Mouse (Mus musculus) right cerebral cortex, postnatal 4 days (tissue): ENCODE measurements at regions not wholly inside any gene's neighbourhood (a gene's known extent, or its start where the extent isn't known, plus 50 kb on each side); places are given as distances from the start of the nearest gene placed in this dataset.

Experiments used
- DNase-seq: peaks from one replicate; pipeline ENCODE4 v3.0.0-alpha.2; 2022

DNA sequence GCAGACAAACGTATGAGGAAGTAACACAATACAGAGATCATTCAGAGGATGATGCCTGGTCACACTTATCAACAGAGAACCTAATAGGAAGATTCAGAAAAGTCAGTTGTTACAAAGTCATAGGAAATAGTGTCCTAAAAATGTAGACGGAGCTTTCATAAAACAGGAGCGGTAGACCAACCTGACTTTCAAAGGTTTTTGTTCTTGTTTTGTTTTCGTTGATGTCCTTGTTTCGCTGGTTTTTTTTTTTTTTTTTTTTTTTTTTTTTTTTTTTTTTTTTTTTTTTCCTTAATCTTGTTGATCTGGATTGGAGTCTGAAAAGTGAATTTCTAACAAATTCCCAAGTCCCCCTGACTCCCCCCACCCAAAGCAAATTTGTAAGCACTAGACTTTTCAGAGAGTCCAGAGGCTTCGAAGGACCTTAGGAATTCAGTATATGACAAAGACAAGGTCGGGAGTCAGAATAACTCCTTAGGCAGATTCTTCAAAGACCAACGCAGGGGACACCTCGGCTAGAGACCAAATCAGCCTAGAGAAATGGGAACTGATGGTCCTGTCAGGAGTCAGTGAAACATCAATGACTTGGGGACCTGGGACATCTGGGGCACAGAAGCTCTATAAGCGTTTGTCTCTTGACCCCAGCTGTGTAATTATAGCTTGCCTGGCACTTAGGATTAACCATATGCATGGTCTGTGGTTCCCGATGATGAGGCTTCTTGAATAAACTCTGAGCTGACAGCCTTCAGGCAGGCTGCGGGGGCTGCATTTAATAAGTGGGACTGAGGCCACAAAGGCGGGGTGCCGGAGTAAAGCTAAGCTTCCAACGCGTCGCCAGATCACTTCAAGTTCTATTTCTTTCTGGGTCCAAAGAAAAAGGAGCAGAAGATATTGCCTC is 115.7 kb upstream of the Cblb start:
- no peak for DNase-seq

DNA sequence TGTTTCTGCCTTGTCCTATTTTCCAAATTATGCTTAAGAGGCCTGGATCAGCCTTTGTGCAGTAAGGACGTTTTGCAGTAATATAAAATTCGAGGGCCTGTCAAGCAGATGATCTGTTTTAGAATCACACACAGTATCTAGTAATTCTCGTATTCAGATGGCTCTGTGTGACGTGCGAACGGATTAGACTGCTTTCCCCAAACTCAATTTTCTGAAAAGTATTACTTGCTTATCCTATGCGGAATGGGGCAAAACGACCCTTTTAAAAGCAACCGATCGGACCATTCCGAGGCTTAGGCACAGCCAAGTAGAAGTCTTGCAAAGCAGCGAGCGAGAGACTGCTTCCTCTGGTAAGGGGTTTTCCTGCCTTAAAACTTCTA is 115.1 kb upstream of the Cblb start:
- no peak for DNase-seq

DNA sequence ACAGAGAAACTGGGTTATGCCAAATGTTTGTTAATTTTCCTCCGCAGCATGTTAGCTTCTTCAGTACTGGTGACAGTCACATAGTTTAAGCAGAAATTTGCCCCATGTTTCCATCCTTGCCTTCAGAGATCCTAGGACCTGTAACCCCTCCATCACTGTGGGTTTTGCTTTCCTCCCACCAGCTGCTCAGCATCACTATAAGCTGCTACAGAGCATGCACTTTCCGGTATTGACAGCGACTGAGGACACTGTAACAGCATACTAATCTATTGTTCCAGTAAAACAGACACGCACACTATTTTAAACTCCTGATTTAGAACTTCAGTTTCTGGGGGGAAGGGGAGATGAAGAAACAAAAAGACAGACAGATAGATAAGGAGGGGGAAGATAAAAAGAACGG is 114.7 kb upstream of the Cblb start:
- DNase-seq, result no peak

DNA sequence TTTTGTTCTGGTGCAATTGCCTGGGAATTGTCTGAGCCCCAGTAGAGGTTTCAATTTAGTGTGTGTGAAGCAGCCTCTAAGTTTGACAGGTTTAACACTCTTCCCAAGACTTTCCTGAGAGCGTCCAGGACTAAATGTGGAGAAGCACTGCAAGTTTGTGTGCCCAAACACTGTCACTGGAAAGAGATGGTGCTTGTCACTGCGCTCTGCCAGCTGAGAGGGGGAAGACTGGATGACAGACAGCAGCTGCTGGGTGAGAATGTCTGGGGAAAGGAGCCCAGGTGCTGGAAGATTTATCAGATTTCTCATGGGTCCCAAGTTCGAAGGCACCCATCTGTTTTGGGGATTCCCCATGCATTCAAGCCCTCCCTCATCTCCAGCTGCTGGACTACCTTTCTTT is 114.2 kb upstream of the Cblb start:
- no peak for DNase-seq

DNA sequence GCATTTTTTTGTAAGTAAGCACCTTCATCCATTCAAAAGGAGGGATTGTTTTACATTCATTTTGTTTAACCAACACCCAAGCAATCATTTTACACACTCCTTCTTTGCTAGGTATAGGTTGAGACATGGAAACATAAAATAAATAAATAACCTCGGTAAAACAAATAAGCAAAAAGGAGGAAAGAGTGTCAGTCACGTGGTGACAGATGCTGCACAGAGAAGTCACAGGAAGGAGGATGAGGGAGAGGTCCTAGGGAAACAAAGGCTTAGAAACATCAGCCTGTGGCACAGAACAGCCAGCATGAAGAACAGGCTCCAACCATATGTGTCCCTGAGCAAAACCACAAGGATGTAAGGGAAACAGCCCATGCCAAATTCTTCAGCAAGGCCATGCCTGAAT is 113.5 kb upstream of the Cblb start:
- no peak for DNase-seq

DNA sequence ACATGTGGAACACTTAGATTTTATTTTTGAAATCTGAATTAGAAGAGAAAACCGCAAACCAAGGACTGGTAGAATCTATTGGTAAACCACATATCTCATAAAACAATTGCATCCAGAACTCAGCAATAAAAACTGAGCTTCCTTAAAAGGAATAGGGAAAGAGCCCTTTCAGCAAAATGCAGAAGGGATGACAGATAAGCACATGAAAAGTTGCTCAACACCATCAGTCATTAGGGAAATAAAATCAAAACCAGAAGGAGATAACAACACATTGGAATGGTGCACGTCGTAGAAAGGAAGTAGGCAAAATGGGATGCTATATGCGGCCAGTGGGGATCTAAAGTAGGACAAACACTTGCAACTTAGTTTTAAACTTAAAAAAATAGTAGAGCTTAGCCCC is 110.0 kb upstream of the Cblb start:
- no peak for DNase-seq

DNA sequence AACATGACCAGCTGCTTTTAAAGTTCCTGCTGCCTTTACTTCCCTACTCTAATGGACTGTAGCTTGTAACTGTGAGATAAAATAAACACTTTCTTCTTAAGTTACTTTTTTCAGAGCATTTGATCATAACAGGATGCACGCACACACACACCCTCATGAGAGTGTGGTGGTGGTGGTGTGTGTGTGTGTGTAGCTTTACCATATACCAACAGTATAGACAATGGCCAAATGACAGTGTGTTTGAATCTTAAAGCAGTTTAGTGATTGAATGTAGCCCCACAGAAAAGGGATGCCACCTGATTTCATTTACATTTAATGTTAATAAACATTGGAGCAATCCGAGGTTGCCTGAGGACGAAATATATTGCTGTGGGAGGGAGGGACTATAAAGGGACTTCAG is 108.4 kb upstream of the Cblb start:
- DNase-seq, result no peak

DNA sequence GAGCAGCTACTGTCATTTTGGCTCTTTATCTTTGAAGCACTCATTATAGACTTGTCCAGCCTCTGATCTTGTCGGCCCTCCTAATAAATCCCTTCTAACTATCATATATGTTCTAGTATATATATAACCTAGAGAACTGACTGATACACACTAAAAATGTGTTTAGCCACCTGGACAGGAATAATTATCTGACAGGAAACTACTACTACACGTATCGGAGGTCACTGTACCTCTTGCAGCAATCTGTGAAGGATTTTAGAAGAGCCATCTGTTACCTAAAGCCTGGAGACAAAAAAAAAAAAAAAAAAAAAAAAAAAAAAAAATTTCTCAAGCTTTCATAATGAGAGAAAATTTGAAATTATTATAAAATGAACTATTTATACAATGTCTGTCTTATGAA is 105.4 kb upstream of the Cblb start:
- no peak for DNase-seq

DNA sequence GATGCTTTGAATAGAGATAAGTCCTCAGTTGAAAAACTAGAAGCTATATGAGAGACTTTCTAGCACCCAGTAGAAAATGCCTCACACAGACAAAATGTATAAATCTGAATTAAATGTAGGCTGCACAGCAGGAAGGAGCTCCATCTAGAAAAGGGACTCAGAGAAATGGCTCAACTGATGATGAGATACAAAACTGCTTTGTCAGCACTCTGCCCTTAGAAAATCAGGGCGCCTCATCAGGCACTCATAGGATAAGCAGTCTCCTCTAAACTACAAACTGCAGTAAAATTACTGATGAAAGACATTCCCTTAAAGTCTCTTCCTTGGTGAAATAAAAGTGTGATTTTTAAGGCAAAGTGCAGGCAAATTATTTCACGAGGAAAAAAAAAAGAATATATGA is 97.9 kb upstream of the Cblb start:
- DNase-seq, result no peak

DNA sequence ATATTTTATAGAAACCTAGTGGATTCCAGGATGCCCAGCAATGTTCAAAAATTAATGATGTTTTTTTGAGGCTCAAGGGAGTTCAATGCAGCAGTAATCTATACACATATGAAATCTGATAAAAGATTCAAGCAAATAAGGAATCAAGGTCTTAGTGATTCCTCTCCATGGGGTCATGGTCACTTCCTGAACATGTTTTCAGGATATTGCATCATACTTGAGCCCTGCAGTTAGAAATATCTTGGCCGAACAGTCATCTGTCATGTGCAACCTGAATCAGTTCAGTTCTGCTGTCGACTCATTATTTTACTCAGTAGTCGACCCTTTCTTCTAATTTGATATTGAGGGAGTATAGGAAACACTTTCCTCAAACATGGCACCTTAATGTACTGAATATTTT is 97.1 kb upstream of the Cblb start:
- DNase-seq, result no peak

DNA sequence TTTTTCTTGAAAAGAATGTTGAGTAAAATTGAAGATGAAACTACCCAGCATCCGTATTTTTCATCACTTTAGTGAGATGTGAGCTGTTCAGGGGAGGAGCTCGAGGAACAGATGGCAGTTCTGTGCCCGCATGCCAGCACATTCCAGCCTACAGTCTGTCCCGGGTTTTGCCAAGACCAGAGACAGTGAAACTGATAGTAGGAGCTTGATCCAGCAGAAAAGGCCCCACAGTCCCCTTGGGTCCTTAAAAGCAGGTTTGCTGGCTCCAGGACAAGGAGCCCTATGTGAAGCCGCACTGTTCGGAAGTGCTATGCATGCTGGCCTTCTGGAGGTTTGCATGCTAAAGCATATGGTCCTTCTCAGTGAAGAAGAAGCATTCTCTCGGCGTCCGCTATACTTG is 93.7 kb upstream of the Cblb start:
- peak; percentile 39 for DNase-seq

DNA sequence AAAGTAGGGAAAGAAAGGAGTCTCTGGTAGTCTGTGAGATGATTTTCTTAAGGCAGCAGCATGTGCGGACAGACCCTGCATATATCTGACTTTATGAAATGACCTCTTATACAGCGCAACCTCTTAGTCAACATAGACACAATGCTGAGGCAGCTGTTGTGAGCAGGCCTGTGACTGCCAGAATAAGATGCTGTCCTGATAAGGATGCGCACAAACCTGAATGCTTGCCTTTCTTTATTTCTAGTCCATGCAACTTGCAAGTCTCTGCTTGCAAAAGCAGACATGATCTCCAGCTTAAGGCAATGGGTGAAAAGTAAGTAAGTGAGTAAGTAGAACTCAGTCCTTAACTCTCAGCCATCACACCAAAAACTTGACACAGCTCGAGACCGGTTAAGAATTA is 92.0 kb upstream of the Cblb start:
- DNase-seq, result no peak

DNA sequence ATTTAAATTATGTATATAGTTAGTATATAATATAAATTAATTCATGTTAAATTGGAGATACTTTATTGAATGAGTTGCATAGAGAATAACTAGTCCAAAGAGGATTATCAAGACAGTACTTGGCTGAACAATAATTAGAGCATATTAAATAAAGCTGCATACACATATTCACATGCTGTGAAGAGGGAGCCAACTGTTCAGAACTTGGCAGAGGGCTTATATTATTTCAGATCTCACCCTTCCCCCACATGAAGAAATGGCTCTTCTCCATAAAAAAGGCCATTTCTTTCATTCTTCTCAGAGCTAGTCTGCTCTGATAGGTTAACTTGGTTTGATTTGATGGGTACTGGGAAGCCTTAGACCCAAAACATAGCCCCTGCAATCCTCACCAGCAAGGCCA is 90.5 kb upstream of the Cblb start:
- DNase-seq, result no peak

DNA sequence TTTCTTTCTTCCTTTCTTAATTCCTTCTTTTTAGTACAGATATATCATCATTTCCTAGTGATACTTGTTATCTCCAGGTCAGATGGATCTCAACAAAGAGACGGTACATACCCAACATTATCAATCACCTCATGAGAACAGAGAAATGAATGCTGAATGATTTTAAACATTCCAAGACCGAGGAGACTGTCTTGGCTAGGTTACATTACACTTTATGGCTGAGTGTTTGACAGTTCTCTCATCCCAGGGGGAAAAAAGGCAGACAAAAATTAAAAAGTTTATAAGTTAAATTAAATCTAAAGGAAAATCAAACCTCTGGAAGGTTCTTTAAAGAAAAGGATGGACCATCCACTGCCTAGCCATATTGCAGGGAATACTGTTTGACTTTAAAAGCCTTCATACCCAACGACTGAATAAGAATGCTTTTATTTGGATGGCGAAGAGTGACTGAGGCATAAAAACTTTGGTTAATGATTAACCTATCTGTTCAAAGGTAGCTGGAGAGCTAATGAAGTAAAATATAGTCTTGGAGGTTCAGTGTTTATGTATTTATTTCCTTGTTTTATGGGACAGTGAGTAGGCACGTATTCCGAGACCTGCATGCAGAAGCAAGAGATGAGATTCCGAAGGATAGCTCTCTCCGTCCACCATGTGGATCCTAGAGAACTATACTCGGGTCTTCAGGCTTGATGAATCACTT is 88.4 kb upstream of the Cblb start:
- no peak for DNase-seq

DNA sequence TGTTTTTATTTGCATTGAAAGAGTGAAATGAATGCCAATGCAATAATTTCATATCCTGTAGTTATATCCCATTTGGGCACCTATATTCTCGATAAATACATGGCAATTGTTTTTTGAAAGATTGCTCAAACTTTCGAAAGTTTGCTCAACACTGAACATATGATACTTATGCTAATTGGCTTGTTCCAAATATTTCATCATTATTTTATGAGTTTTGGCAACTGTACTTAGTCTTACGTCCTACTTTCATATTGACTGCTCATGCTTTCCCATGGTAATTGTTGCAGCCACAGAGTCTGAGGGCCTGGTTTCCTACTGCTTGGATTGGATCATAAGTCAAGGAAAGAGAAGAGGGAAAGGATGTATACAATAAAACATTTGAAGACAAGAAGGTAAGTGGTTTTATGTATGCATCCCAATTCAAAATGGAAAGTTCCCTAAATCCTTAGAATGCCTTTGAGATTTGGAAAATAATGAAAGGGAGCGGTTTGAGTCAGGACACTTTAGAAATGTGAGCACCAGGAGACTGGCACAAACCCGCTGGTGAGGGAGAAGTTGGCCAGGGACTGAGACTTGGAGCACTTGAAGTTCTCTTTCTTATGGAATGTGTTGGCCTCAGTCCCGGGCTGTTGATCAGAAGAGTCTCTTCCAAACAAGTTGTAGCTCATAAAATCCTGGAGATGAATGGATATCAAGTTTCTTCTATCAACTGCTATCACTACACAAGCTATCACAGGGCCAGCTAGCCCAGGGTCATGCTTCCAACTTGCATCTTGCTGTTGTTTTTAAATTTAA is 63.8 kb upstream of the Cblb start:
- no peak for DNase-seq
